Mouse (Mus musculus): Measurements from ENCODE around the gene Thsd4.

- TF ChIP-seq CTCF (IDR thresholded peaks at IDR 0.05; ENCODE audit: control insufficient read depth, insufficient read depth, low read length) (no peak), POLR2A (IDR thresholded peaks at IDR 0.05; ENCODE audit: borderline replicate concordance, control insufficient read depth, low read depth, low read length) (no peak)
Measured at GRCm38 (mm10) chr9:60141081-60141514, 380.7 kb downstream of the Thsd4 start.
